Mouse (Mus musculus) kidney, adult 2 months (tissue): ENCODE measurements around the gene Gpnmb.

Experiments
- CTCF ChIP-seq: fragments of 200-500 bp; conservative IDR thresholded peaks from 2 replicates; pipeline ENCODE4 v1.5.1; 2011; ENCODE audit warnings: low read depth, mild to moderate bottlenecking, control low read depth, low read length, moderate library complexity, mixed read lengths; ENCODE audit not compliant: insufficient read depth, insufficient read length
- POLR2A ChIP-seq: fragments of 200-500 bp; IDR thresholded peaks from one replicate; pipeline ENCODE4 v1.6.1; 2011; ENCODE audit warnings: low read depth, low read length, control low read depth

GRCm38 (mm10) chr6:49028019-49028418 lies 8.3 kb upstream of the Gpnmb start:
- TF ChIP-seq CTCF (no peak), POLR2A (no peak)
